Mouse (Mus musculus): ENCODE results near the gene L3mbtl4. TPM values are rescaled to one million over a fixed set of nuclear protein-coding genes. Genes with fewer than 3 reads are reported as not detected.

The L3mbtl4 gene
- total RNA-seq (2023), result not detected

GRCm38 (mm10) chr17:68273527-68273926 is at the start of gene L3mbtl4:
Gene L3mbtl4 (plus strand): TSS chr17:68273797.

DNA sequence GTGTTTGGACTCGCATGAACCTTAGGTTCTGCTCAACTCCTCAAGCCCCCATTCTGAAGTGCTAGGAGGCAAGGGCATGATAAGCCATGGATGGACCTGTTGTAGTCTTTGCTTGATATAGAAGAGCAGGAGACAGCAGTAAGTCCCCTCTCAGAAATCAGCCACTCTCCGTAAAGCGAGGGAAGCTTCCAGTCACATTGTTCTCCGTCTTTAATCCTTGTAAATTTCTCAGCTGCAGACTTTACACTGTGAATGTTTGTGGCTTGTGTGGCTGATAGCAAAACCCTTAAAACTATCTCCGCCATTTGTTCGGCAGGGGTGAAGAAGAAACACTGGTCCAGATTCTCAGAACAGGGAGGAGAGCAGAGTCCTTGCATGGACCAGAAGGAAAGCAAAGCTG is 552.7 kb downstream of the L3mbtl4 start, which contains the start of gene Tmem200c:
Gene Tmem200c (plus strand): TSS at position 301 of the 400 bp plus-strand sequence.

